Mouse (Mus musculus): ENCODE measurements around the gene Zfyve1.

DNA sequence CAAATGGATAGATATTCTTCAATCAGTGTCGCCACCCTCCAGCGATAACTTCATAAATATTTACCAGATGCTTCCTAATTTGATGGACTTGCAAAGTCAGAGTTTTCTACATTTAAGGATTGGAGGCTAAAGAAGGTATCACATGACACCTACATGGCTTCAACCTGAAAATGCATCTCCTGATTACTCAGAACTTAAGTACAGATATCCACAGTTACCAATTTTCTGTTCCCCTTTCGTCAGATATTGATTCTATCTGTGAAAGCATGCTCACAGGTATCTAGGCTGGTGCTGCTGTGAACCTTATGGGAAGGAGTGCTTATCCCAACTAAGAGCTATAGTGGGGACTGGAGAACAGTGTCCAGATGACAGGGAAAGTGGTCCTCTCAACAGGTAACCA, 34.4 kb downstream of the Zfyve1 start:
- TF ChIP-seq GATA1 (IDR thresholded peaks at IDR 0.05; ENCODE audit: borderline replicate concordance, low read length) (no peak), FLI1 (IDR thresholded peaks at IDR 0.05; ENCODE audit: low read length) (no peak)
